ENCODE assay signal across 8 mouse cellular contexts in the genomic region with DNA sequence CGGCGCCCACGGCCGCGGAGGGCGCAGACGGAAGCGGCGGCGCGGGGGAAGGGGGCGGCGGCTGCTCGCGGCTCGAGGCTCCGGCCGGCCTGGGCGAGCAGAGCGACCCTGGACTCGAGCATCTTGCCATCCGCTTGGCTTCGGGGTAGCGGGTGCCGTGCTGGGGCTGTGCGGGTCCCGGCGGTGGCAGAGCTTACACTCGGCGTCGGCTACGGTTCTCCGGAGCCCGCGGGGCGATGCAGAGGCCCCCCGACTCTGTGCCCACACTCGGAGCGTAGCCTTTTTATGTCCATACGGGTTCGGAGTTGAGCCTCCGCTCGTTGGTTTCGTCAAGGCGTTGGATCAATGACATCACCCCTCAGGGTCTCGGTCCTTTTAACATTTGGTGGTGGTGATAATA. TPM values are rescaled to one million over a fixed set of nuclear protein-coding genes. Genes with fewer than 3 reads are reported as not detected.
DNase-seq lines count a peak whose midpoint lies in the region; ATAC-seq and TF ChIP-seq lines count a peak whose summit lies in the region.

No protein-coding gene starts in this region.

- TF ChIP-seq CTCF in cerebellum, adult 2 months (IDR thresholded peaks at IDR 0.05; ENCODE audit: borderline replicate concordance, insufficient read depth, low read depth, low read length), result no peak
- TF ChIP-seq CTCF in intestine, postnatal 0 days (IDR thresholded peaks at IDR 0.05; ENCODE audit: low read depth), result no peak
- no peak for TF ChIP-seq CTCF in olfactory bulb, adult 2 months (IDR thresholded peaks at IDR 0.05; ENCODE audit: insufficient read depth, low read depth, low read length)

- peak; percentile 5 for ATAC-seq in intestine, postnatal 0 days

- no peak for DNase-seq in cerebellum, adult 2 months
- DNase-seq in cerebellum, adult 11 months, result no peak
- peak; percentile 27 for DNase-seq in right cerebral cortex, postnatal 4 days
- DNase-seq in right cerebral cortex, postnatal 10 days (ENCODE audit: low spot score in 2 of 2), result no peak
- DNase-seq in frontal cortex, postnatal 10 days (ENCODE audit: low spot score in 2 of 2), result no peak
- no peak for DNase-seq in cerebellum, postnatal 4 days (ENCODE audit: low spot score in 2 of 2)

- no peak for TF ChIP-seq POLR2A in cerebellum, adult 2 months (IDR thresholded peaks at IDR 0.05; ENCODE audit: borderline replicate concordance, insufficient read depth, low read length)
- TF ChIP-seq POLR2A in olfactory bulb, adult 2 months (IDR thresholded peaks at IDR 0.05; ENCODE audit: insufficient read depth, low read depth, low read length), result no peak

- peaks cover 30% of the 10 kb centered on the region for H3K36me3 ChIP-seq in intestine, postnatal 0 days (ENCODE audit: control insufficient read depth, insufficient read depth)

- no peaks in the 10 kb centered on the region for H3K9me3 ChIP-seq in intestine, postnatal 0 days (ENCODE audit: control insufficient read depth)

- peak overlapping the region; percentile 88 for H3K9ac ChIP-seq in intestine, postnatal 0 days (ENCODE audit: low read depth, low read length)

- no peak overlapping the region for H3K27ac ChIP-seq in cerebellum, adult 2 months (ENCODE audit: insufficient read depth, low read length)
- H3K27ac ChIP-seq in intestine, postnatal 0 days (ENCODE audit: low read depth, low read length), result peak overlapping the region; percentile 46
- no peak overlapping the region for H3K27ac ChIP-seq in olfactory bulb, adult 2 months (ENCODE audit: insufficient read depth, low read depth, low read length)

- peaks cover 15% of the 10 kb centered on the region for H3K4me1 ChIP-seq in cerebellum, adult 2 months (ENCODE audit: control insufficient read depth, insufficient read depth, low read length)
- H3K4me1 ChIP-seq in intestine, postnatal 0 days (replicated peaks; ENCODE audit: control insufficient read depth, insufficient read depth, low read length), result peaks cover 6% of the 10 kb centered on the region; the same call in 1 of the 2 replicates
- H3K4me1 ChIP-seq in olfactory bulb, adult 2 months (ENCODE audit: control insufficient read depth, insufficient read depth, low read length), result peaks cover 29% of the 10 kb centered on the region

- peak overlapping the region; percentile 95 for H3K4me2 ChIP-seq in intestine, postnatal 0 days (replicated peaks; ENCODE audit: low read depth)

- under 1% methylated on average over 32 of the region's 46 CpGs for WGBS in cerebellum, adult 2 months
- WGBS in intestine, postnatal 0 days, result under 1% methylated on average over 40 of the region's 46 CpGs
- WGBS in olfactory bulb, adult 2 months, result under 1% methylated on average over 44 of the region's 46 CpGs

- H3K27me3 ChIP-seq in cerebellum, adult 2 months (ENCODE audit: control insufficient read depth, insufficient read depth, low read length), result no peaks in the 10 kb centered on the region
- no peaks in the 10 kb centered on the region for H3K27me3 ChIP-seq in intestine, postnatal 0 days (replicated peaks; ENCODE audit: control insufficient read depth, insufficient read depth, low read length)

- peak overlapping the region; percentile 96 for H3K4me3 ChIP-seq in cerebellum, adult 2 months (replicated peaks; ENCODE audit: insufficient read depth, low read depth, low read length)
- peak overlapping the region; percentile 92 for H3K4me3 ChIP-seq in intestine, postnatal 0 days (ENCODE audit: low read depth, low read length)
- peak overlapping the region; percentile 92 for H3K4me3 ChIP-seq in olfactory bulb, adult 2 months (ENCODE audit: insufficient read depth, low read depth, low read length)

RNA-seq across cellular contexts. Expression of a gene that starts 0.3 kb away (rescaled TPM):
- 39.3 and 40.9 TPM in 2 replicates for polyA plus RNA-seq in cerebellum, adult 2 months (2012; rRNA removed)
- polyA plus RNA-seq in intestine, postnatal 0 days (2015; fragmentation: Nextera tagmentation; extraction: Ambion mirVana), result 9.3 and 9.6 TPM in 2 replicates
- polyA plus RNA-seq in olfactory bulb, adult 2 months (2012; ENCODE audit: insufficient read depth, insufficient read length, low replicate concordance, missing spikeins), result not detected in 2 replicates

RNA-seq across cellular contexts. Expression of a gene that starts 6.1 kb away (rescaled TPM):
- polyA plus RNA-seq in cerebellum, adult 2 months (2012; rRNA removed), result 478 and 485 TPM in 2 replicates
- polyA plus RNA-seq in intestine, postnatal 0 days (2015; fragmentation: Nextera tagmentation; extraction: Ambion mirVana), result 832 and 868 TPM in 2 replicates
- polyA plus RNA-seq in olfactory bulb, adult 2 months (2012; ENCODE audit: insufficient read depth, insufficient read length, low replicate concordance, missing spikeins), result 613 and 1,282 TPM in 2 replicates

RNA-seq across cellular contexts. Expression of a gene that starts 58.9 kb away (rescaled TPM):
- 194 and 240 TPM in 2 replicates for polyA plus RNA-seq in cerebellum, adult 2 months (2012; rRNA removed)
- 65.1 and 71.1 TPM in 2 replicates for polyA plus RNA-seq in intestine, postnatal 0 days (2015; fragmentation: Nextera tagmentation; extraction: Ambion mirVana)
- polyA plus RNA-seq in olfactory bulb, adult 2 months (2012; ENCODE audit: insufficient read depth, insufficient read length, low replicate concordance, missing spikeins), result not detected in 2 replicates

Comparison
In these comparisons a context has a peak if more than half of its experiments do, and no peak if none do; other contexts are left out.
1. RNA of a gene that starts 0.3 kb away (polyA plus RNA-seq): 39.3 to 40.9 TPM in cerebellum, adult 2 months and 9.3 to 9.6 TPM in intestine, postnatal 0 days; not detected in olfactory bulb, adult 2 months; every median in the first group is over 10 times any median in the second.
2. Peak in every context shown above with its lines, with median percentiles within 50 percentile points of each other: H3K4me3 ChIP-seq.